Mouse (Mus musculus) kidney, embryonic 14.5 days (tissue): ENCODE results near the gene Cldn14. TPM values are rescaled to one million over a fixed set of nuclear protein-coding genes. Genes with fewer than 3 reads are reported as not detected.

Source experiments
- ATAC-seq: fragments of 200-750 bp; cut with Nextera tagmentation; 2 replicates; pipeline ENCODE4 v1.8.0; 2017; ENCODE audit warnings: moderate number of reproducible peaks, mild to moderate bottlenecking, moderate TSS enrichment, moderate library complexity; ENCODE audit not compliant: low FRiP score, low TSS enrichment
- H3K27ac ChIP-seq: fragments of 300-500 bp; sonication (generic); 2 replicates; pipeline ENCODE4 v1.5.1; 2014; ENCODE audit warnings: low read depth, mild to moderate bottlenecking, low read length, moderate library complexity, mixed read lengths
- H3K27me3 ChIP-seq: fragments of 300-500 bp; sonication (generic); 2 replicates; pipeline ENCODE4 v1.6.1; 2014; ENCODE audit warnings: mild to moderate bottlenecking, low read length; ENCODE audit not compliant: control insufficient read depth, insufficient read depth
- H3K36me3 ChIP-seq: fragments of 300-500 bp; sonication (generic); 2 replicates; pipeline ENCODE4 v1.6.1; 2014; ENCODE audit warnings: low read length, mixed read lengths; ENCODE audit not compliant: control insufficient read depth, insufficient read depth
- H3K4me1 ChIP-seq: fragments of 300-500 bp; sonication (generic); 2 replicates; pipeline ENCODE4 v1.6.1; 2014; ENCODE audit warnings: low read length, mixed read lengths; ENCODE audit not compliant: control insufficient read depth, insufficient read depth
- H3K4me2 ChIP-seq: fragments of 300-500 bp; sonication (generic); replicated peaks from 2 replicates; pipeline ENCODE4 v1.6.1; 2014; ENCODE audit warnings: low read depth, mild to moderate bottlenecking, low read length
- H3K4me3 ChIP-seq: fragments of 300-500 bp; sonication (generic); 2 replicates; pipeline ENCODE4 v1.5.1; 2014; ENCODE audit warnings: mild to moderate bottlenecking, low read length
- H3K9ac ChIP-seq: fragments of 300-500 bp; sonication (generic); 2 replicates; pipeline ENCODE4 v1.6.1; 2014; ENCODE audit warnings: low read depth, mild to moderate bottlenecking, low read length, moderate library complexity
- H3K9me3 ChIP-seq: fragments of 300-500 bp; sonication (generic); 2 replicates; pipeline ENCODE4 v1.6.1; 2016; ENCODE audit warnings: low read length; ENCODE audit not compliant: control insufficient read depth
- WGBS: fragments of 180-500 bp; shearing (Covaris S2); extraction: QIAGEN DNeasy Blood & Tissue Kit; methylation state at CpG from one replicate; pipeline ENCODE4 v1.1.7; 2014; 5-methylcytosine and 5-hydroxymethylcytosine counted together
- polyA plus RNA-seq: library from polyadenylated mRNA; unstranded; fragments of >200 nt; fragmentation: Nextera tagmentation; extraction: Ambion mirVana; gene quantifications from 2 replicates; pipeline ENCODE4 v1.2.1, GENCODE M21; 2014

Gene Cldn14
- polyA plus RNA-seq, 1 experiment from 2014 or later, result not detected

GRCm38 (mm10) chr16:93947396-93947795 is 61.2 kb downstream of the Cldn14 start:
- Histone ChIP-seq H3K9me3 (no peaks in the 10 kb centered on the region), H3K4me3 (no peak overlapping the region), H3K4me2 (no peak overlapping the region), H3K4me1 (no peaks in the 10 kb centered on the region; the same call in 1 of the 2 replicates), H3K9ac (no peak overlapping the region), H3K36me3 (no peaks in the 10 kb centered on the region), H3K27me3 (peaks cover 10% of the 10 kb centered on the region; the same call in 1 of the 2 replicates), H3K27ac (no peak overlapping the region)
- no peak for ATAC-seq
- WGBS, result 88% methylated on average over 4 of the region's 4 CpGs

- no peak overlapping the region for H3K4me3 ChIP-seq
- ATAC-seq, result no peak
- WGBS, result 75% methylated on average over 6 of the region's 6 CpGs
- no peaks in the 10 kb centered on the region for H3K36me3 ChIP-seq
- H3K27ac ChIP-seq, result no peak overlapping the region
- H3K9ac ChIP-seq, result no peak overlapping the region
- H3K27me3 ChIP-seq, result peaks cover 10% of the 10 kb centered on the region; the same call in 1 of the 2 replicates
- no peak overlapping the region for H3K4me2 ChIP-seq
- H3K4me1 ChIP-seq, result no peaks in the 10 kb centered on the region
- H3K9me3 ChIP-seq, result no peaks in the 10 kb centered on the region
These were observed 64.3 kb downstream of the Cldn14 start for GRCm38 (mm10) chr16:93944301-93944700.

GRCm38 (mm10) chr16:93942796-93943502 is 65.7 kb downstream of the Cldn14 start:
- Histone ChIP-seq H3K9ac (no peak overlapping the region), H3K27ac (no peak overlapping the region), H3K4me3 (no peak overlapping the region), H3K27me3 (peaks cover 10% of the 10 kb centered on the region; the same call in 1 of the 2 replicates), H3K36me3 (no peaks in the 10 kb centered on the region), H3K4me1 (no peaks in the 10 kb centered on the region), H3K4me2 (no peak overlapping the region), H3K9me3 (no peaks in the 10 kb centered on the region)
- WGBS, result 91% methylated on average over 10 of the region's 10 CpGs
- ATAC-seq, result no peak

GRCm38 (mm10) chr16:93941781-93942567 is 66.7 kb downstream of the Cldn14 start:
- H3K4me3 ChIP-seq, result no peak overlapping the region
- H3K4me1 ChIP-seq, result no peaks in the 10 kb centered on the region
- no peak overlapping the region for H3K9ac ChIP-seq
- H3K9me3 ChIP-seq, result no peaks in the 10 kb centered on the region
- WGBS, result 61% methylated on average over 10 of the region's 10 CpGs
- ATAC-seq, result no peak
- H3K27ac ChIP-seq, result no peak overlapping the region
- H3K36me3 ChIP-seq, result no peaks in the 10 kb centered on the region
- H3K4me2 ChIP-seq, result no peak overlapping the region
- H3K27me3 ChIP-seq, result peaks cover 8% of the 10 kb centered on the region; the same call in 1 of the 2 replicates

- Histone ChIP-seq H3K27me3 (peaks cover 23% of the 10 kb centered on the region; the same call in 1 of the 2 replicates), H3K36me3 (no peaks in the 10 kb centered on the region), H3K4me2 (no peak overlapping the region), H3K4me3 (no peak overlapping the region), H3K9me3 (no peaks in the 10 kb centered on the region), H3K9ac (no peak overlapping the region), H3K4me1 (peaks cover 5% of the 10 kb centered on the region; the same call in 1 of the 2 replicates), H3K27ac (no peak overlapping the region)
- 81% methylated on average over 4 of the region's 4 CpGs for WGBS
- no peak for ATAC-seq
These were observed 68.7 kb downstream of the Cldn14 start for GRCm38 (mm10) chr16:93939961-93940360.

- WGBS, result 8% methylated on average over 16 of the region's 16 CpGs
- Histone ChIP-seq H3K36me3 (no peaks in the 10 kb centered on the region), H3K9ac (0 out of 2 replicates have a peak overlapping the region, but pooled peaks have one; percentile 23), H3K9me3 (no peaks in the 10 kb centered on the region), H3K4me2 (peak overlapping the region; percentile 42), H3K27ac (no peak overlapping the region), H3K4me3 (peak overlapping the region; percentile 33), H3K4me1 (peaks cover 7% of the 10 kb centered on the region; the same call in 1 of the 2 replicates), H3K27me3 (peaks cover 30% of the 10 kb centered on the region; the same call in 1 of the 2 replicates)
- no peak for ATAC-seq
These were observed 70.2 kb downstream of the Cldn14 start for GRCm38 (mm10) chr16:93938400-93938846.

GRCm38 (mm10) chr16:93935009-93935408 is 73.6 kb downstream of the Cldn14 start:
- Histone ChIP-seq H3K27ac (no peak overlapping the region), H3K36me3 (no peaks in the 10 kb centered on the region), H3K4me3 (no peak overlapping the region), H3K4me2 (peak overlapping the region; percentile 15; the same call in 1 of the 2 replicates), H3K9ac (no peak overlapping the region), H3K9me3 (no peaks in the 10 kb centered on the region), H3K27me3 (peaks cover 36% of the 10 kb centered on the region; the same call in 1 of the 2 replicates), H3K4me1 (peaks cover 7% of the 10 kb centered on the region; the same call in 1 of the 2 replicates)
- no peak for ATAC-seq
- 17% methylated on average over 7 of the region's 7 CpGs for WGBS

GRCm38 (mm10) chr16:93934588-93934987 is 74.0 kb downstream of the Cldn14 start:
- 21% methylated on average over 13 of the region's 13 CpGs for WGBS
- Histone ChIP-seq H3K27me3 (peaks cover 36% of the 10 kb centered on the region; the same call in 1 of the 2 replicates), H3K4me3 (no peak overlapping the region), H3K9me3 (no peaks in the 10 kb centered on the region), H3K4me1 (peaks cover 7% of the 10 kb centered on the region; the same call in 1 of the 2 replicates), H3K9ac (no peak overlapping the region), H3K4me2 (peak overlapping the region; percentile 15; the same call in 1 of the 2 replicates), H3K36me3 (no peaks in the 10 kb centered on the region), H3K27ac (no peak overlapping the region)
- ATAC-seq, result no peak
